Mouse (Mus musculus): ENCODE results near the gene Tcta. TPM values are rescaled to one million over a fixed set of nuclear protein-coding genes. Genes with fewer than 3 reads are reported as not detected.

Gene Tcta
- polyA plus RNA-seq (2015; fragmentation: Nextera tagmentation; extraction: Ambion mirVana) = 16.6 and 19.3 TPM in 2 replicates

DNA sequence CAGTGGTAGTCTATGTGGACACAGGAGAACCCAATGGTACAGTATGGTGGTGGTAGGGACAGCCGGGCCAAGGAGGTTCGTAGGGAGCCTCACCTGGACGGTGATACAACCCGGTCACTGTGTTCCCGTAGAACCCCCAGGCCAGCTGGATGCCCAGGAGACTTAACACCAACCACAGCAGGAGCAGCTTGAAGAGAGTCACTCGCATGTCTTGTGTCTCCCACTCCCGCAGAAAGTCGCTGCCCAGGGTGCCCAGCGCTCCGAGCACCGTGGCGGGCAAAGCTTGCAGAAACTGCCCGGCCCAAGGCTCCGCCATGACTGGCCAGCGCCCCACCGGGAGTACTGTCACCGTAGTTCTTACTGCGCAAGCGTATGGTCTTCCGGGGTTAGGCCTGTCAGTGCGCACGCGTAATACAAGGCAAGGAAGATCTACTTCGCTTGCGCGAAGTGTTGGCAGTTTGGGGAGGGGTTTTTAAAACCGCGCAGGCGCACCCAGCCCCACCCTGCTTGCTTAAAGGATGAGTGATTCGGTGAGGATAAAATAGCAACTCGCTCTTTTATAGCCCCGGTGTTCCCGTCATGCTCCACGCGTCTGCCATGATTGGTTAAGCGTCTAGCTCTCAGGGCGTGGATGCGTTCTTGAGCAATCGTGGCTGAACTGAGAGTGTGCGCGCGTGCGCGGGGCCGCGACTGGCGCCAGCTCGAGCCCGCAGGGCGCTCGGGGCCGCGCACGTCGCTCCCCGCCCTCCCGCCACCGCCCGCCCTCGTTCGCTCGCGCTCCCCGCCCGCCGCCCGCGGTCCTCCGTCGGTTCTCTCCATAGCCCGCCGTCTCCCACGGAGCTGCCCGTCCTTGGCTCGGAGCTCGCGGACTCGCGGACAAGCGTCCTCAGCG, at the start of gene Tcta, which contains the start of gene Rhoa:
Gene Tcta, minus strand, starts transcription at position 532 of the 892 bp plus-strand sequence.
Gene Rhoa, plus strand, starts transcription at position 501 of the 892 bp plus-strand sequence.

DNA sequence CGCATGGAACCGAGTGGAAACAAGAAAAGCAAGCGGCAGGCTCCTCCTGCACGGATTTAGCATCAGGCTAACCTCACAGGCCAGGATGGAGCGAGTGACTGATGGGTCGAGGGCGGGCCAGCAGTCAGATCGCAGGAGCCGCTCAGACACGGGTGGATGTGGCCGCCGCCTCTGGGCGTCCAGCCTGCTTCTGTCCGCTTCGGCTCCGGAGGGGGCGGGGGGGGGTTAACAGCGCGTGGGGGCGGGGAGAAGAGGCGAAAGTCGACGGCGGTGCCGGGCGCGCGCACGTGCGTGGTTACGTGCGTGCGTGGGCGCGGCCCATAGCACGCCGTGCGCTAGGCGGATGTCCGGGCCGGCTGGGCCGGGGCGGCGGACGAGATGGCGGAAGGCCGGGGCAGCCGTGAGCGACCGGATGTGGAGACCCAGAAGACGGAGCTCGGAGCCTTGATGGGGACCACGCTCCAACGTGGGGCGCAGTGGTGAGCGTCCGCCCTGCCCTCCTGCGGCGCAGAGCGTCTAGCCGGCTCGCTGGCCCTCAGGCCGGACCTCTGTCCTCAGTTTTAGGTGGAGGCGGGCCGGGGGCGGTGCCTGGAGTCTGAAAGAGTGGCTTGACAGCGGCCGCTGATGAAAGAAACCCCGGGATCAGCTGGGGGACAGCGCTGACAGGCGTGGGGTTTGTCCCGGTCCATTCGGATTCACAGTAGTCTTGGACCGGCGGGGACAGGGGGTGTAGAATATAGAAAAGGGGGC, 41.8 kb upstream of the Tcta start, which contains the start of gene Usp4:
Gene Usp4, plus strand, starts transcription at position 314 of the 750 bp plus-strand sequence.

DNA sequence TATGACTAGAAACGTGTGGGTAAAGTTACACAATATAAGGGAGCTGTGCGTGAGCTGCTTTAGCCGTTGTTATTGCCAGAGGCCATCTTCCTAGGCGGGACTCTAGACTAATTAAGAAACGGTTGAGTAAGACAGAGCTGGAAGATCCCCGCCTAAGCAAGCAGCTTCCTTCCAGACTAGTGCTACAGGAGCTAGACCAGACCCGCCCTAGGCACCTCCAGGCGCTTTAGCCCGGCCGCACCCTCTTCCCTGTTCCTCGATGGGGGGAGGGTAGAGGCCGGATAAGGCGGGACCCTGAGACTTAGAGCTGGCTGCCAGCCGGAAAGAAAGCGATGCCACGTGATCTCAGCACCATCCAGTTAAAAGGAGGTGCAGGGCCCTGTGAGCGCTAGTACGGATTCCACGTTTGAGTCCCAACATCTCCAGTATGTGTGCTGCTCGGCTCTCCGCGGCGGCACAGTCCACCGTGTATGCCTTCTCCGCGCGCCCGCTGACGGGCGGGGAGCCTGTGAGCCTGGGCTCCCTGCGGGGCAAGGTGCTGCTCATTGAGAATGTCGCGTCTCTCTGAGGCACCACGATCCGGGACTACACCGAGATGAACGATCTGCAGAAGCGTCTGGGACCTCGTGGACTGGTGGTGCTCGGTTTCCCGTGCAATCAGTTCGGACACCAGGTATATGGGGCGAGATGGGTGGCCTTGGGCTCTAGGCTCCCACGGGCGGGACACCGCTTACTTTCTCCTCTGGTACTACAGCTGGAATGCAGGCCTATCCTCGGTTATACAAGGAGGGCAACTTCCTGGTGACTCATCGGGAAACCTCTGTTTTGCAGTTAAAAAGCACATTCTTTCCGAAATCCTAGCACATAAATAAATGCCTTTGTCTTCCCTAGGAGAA, 33.2 kb upstream of the Tcta start, which contains the start of gene Gpx1:
Gene Gpx1, plus strand, starts transcription at position 18 of the 896 bp plus-strand sequence.

DNA sequence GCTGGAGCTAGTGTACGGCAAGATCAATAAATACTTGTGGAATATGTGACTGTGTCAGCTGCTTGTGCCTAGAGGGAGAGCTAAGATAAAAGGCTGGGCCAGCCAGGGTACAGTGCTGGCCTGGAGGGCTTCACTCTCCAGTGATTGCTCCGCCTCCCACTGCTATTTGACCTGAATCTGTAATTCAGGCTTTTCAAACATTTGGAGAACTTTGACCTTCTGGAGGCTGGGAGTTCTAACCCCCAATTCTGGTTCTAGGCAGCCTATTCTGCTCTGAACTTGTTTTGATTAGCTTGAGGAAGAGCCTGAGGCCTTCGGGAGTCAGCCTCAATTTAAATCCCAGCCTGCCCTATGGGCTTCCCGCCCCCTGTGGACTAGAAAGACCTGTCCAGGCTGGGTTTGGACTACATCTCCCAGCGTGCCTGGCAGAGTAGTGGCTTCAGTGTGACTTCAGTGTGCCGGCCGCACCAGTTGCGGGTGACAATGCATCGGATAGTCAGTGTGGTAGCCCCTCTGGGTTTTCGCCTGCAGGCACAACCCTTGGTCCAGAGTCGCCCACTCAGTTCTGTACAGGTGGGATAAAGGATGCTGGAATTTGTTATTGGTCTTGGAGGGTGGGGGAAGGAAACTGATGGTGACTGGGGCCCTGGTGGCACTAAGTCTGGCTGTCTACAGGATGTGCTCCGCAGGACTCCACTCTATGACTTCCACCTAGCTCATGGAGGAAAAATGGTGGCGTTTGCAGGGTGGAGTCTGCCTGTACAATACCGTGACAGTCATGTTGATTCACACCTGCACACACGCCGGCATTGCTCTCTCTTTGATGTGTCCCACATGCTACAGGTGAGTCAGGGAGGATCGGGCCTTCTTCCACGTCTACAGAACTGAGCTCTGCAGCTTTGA, 9.3 kb downstream of the Tcta start, which contains the start of gene Amt:
Gene Amt, plus strand, starts transcription at position 401 of the 903 bp plus-strand sequence.

DNA sequence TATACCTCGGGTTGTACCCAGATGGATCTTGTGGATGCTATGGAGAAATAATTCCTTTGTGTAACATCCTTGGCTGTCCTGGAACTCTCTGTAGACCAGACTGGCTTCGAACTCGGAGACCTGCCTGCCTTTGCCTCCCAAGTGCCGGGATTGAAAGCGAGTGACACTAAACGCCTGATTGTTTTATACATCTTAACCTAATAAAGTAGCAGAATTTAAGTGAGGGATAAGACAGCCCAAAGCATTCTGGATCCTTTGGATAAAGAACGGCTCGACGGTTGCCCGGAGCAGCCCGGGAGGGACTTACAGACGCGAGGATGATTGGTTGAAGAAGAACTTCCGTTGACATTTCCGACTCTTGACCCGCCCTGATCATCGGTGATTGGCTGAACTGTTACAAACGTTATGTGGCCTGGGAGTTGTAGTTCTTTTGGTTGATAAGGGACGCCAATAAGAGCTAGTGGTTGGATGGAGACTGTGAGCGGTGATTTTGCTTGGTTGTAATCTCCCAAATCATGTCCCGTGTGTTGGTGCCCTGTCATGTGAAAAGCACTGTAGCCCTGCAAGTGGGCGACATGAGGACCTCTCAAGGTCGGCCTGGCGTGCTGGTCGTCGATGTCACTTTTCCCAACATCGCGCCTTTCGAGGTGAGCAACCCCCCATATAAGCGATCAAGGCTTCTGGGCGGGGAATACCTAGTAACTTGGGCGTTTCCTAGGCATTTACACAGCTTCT, 15.8 kb downstream of the Tcta start, which contains the start of gene Nicn1:
Gene Nicn1, plus strand, starts transcription at position 414 of the 735 bp plus-strand sequence.

DNA sequence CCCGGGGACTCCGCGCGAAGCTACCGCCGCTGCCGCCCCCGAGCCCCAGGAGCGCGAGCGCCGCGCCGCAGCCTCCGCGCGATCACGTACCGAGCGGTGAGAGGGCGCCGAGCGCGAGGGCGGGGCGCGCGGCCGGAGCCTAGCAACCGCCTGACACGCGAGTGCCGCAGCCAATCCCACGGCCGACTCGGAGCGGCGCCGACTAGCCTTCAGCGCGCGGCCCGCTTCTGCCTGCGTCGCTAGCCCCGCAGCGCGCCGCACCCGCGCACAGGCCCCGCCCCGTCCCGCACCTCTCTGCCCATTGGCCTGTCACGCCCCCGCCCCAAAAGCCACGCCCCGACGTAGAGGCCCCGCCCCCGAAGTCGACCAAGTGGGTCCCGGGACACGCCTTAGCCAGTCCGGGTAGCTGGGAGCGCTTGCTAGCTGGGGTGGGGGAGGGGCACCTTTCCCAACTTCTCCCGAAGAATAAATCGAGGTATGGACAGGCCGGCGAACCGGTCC, 42.2 kb downstream of the Tcta start, which contains the start of gene Dag1:
Gene Dag1, minus strand, starts transcription at position 269 of the 501 bp plus-strand sequence.

Other genes starting within 250 kb of the Tcta start
- 3.4 and 4.5 TPM in 2 replicates for gene Mst1, start 225.7 kb downstream of the Tcta start, polyA plus RNA-seq (2015; fragmentation: Nextera tagmentation; extraction: Ambion mirVana)
- gene Rnf123, start 222.8 kb downstream of the Tcta start, polyA plus RNA-seq (2015; fragmentation: Nextera tagmentation; extraction: Ambion mirVana) = 90.1 and 92.6 TPM in 2 replicates
- 130 and 136 TPM in 2 replicates for gene Apeh, start 211.6 kb downstream of the Tcta start, polyA plus RNA-seq (2015; fragmentation: Nextera tagmentation; extraction: Ambion mirVana)
- gene Bsn, start 115.8 kb downstream of the Tcta start, polyA plus RNA-seq (2015; fragmentation: Nextera tagmentation; extraction: Ambion mirVana) = 2.9 TPM in 2 replicates
- gene Dag1, start 42.2 kb downstream of the Tcta start, polyA plus RNA-seq (2015; fragmentation: Nextera tagmentation; extraction: Ambion mirVana) = 16.9 and 19.2 TPM in 2 replicates
- gene Nicn1, start 15.7 kb downstream of the Tcta start, polyA plus RNA-seq (2015; fragmentation: Nextera tagmentation; extraction: Ambion mirVana) = 5.2 and 6.5 TPM in 2 replicates
- gene Amt, start 9.3 kb downstream of the Tcta start, polyA plus RNA-seq (2015; fragmentation: Nextera tagmentation; extraction: Ambion mirVana) = 1.3 and 1.7 TPM in 2 replicates
- 256 and 274 TPM in 2 replicates for gene Rhoa, start within 50 bp of the Tcta start, polyA plus RNA-seq (2015; fragmentation: Nextera tagmentation; extraction: Ambion mirVana)
- gene Gpx1, start 32.7 kb upstream of the Tcta start, polyA plus RNA-seq (2015; fragmentation: Nextera tagmentation; extraction: Ambion mirVana) = 5,787 and 6,504 TPM in 2 replicates
- 61.2 and 62.7 TPM in 2 replicates for gene Usp4, start 41.7 kb upstream of the Tcta start, polyA plus RNA-seq (2015; fragmentation: Nextera tagmentation; extraction: Ambion mirVana)
- gene 1700102P08Rik, start 86.6 kb upstream of the Tcta start, polyA plus RNA-seq (2015; fragmentation: Nextera tagmentation; extraction: Ambion mirVana) = 0.54 and 0.85 TPM in 2 replicates
- gene Ccdc36, start 122.3 kb upstream of the Tcta start, polyA plus RNA-seq (2015; fragmentation: Nextera tagmentation; extraction: Ambion mirVana) = 0.32 and 0.34 TPM in 2 replicates
- not detected in 2 replicates for gene BC048562, start 130.3 kb upstream of the Tcta start, polyA plus RNA-seq (2015; fragmentation: Nextera tagmentation; extraction: Ambion mirVana)
- 20.1 and 25.2 TPM in 2 replicates for gene Ccdc71, start 154.4 kb upstream of the Tcta start, polyA plus RNA-seq (2015; fragmentation: Nextera tagmentation; extraction: Ambion mirVana)
- gene Klhdc8b, start 155.4 kb upstream of the Tcta start, polyA plus RNA-seq (2015; fragmentation: Nextera tagmentation; extraction: Ambion mirVana) = 16.0 and 20.4 TPM in 2 replicates
- gene Lamb2, start 173.6 kb upstream of the Tcta start, polyA plus RNA-seq (2015; fragmentation: Nextera tagmentation; extraction: Ambion mirVana) = 8.5 and 13.8 TPM in 2 replicates
- 26.9 and 32.9 TPM in 2 replicates for gene Usp19, start 184.4 kb upstream of the Tcta start, polyA plus RNA-seq (2015; fragmentation: Nextera tagmentation; extraction: Ambion mirVana)
- 66.4 and 70.2 TPM in 2 replicates for gene Qars, start 201.5 kb upstream of the Tcta start, polyA plus RNA-seq (2015; fragmentation: Nextera tagmentation; extraction: Ambion mirVana)
- 44.9 and 46.3 TPM in 2 replicates for gene Qrich1, start 210.6 kb upstream of the Tcta start, polyA plus RNA-seq (2015; fragmentation: Nextera tagmentation; extraction: Ambion mirVana)

Measured in spleen, postnatal 0 days (tissue).